Mouse (Mus musculus) intestine, embryonic 16.5 days (tissue): Measurements from ENCODE around the gene 1810055G02Rik. TPM values are rescaled to one million over a fixed set of nuclear protein-coding genes. Genes with fewer than 3 reads are reported as not detected.

Source experiments
- ATAC-seq: fragments of 200-750 bp; cut with Nextera tagmentation; 2 replicates; pipeline ENCODE4 v1.8.0; 2017; ENCODE audit warnings: moderate TSS enrichment, moderate library complexity
- H3K27ac ChIP-seq: fragments of 300-500 bp; sonication (generic); 2 replicates; pipeline ENCODE4 v1.5.1; 2014; ENCODE audit warnings: mild to moderate bottlenecking, low read length
- H3K27me3 ChIP-seq: fragments of 300-500 bp; sonication (generic); replicated peaks from 2 replicates; pipeline ENCODE4 v1.6.1; 2014; ENCODE audit warnings: low read length, control low read depth, mixed read lengths; ENCODE audit not compliant: control insufficient read depth, insufficient read depth
- H3K36me3 ChIP-seq: fragments of 300-500 bp; sonication (generic); 2 replicates; pipeline ENCODE4 v1.6.1; 2014; ENCODE audit warnings: low read length, control low read depth; ENCODE audit not compliant: control insufficient read depth, insufficient read depth
- H3K4me1 ChIP-seq: fragments of 300-500 bp; sonication (generic); 2 replicates; pipeline ENCODE4 v1.6.1; 2014; ENCODE audit warnings: low read length, control low read depth, mixed read lengths; ENCODE audit not compliant: control insufficient read depth, insufficient read depth
- H3K4me2 ChIP-seq: fragments of 300-500 bp; sonication (generic); 2 replicates; pipeline ENCODE4 v1.6.1; 2014; ENCODE audit warnings: low read depth, low read length, control low read depth
- H3K4me3 ChIP-seq: fragments of 300-500 bp; sonication (generic); 2 replicates; pipeline ENCODE4 v1.5.1; 2014; ENCODE audit warnings: mild to moderate bottlenecking, low read length
- H3K9ac ChIP-seq: fragments of 300-500 bp; sonication (generic); 2 replicates; pipeline ENCODE4 v1.6.1; 2014; ENCODE audit warnings: low read depth, low read length
- H3K9me3 ChIP-seq: fragments of 300-500 bp; sonication (generic); 2 replicates; pipeline ENCODE4 v1.6.1; 2016; ENCODE audit warnings: low read length, control low read depth; ENCODE audit not compliant: control insufficient read depth
- WGBS: fragments of 180-500 bp; shearing (Covaris S2); extraction: QIAGEN DNeasy Blood & Tissue Kit; methylation state at CpG from one replicate; pipeline ENCODE4 v1.1.7; 2014; 5-methylcytosine and 5-hydroxymethylcytosine counted together
- polyA plus RNA-seq: library from polyadenylated mRNA; unstranded; fragments of >200 nt; fragmentation: Nextera tagmentation; extraction: Ambion mirVana; gene quantifications from 2 replicates; pipeline ENCODE4 v1.2.1, GENCODE M21; 2015

The 1810055G02Rik gene
- polyA plus RNA-seq, 1 experiment from 2014 or later: 53.8 TPM

- peaks cover 11% of the 10 kb centered on the region; the same call in 1 of the 2 replicates for H3K4me1 ChIP-seq
- no peaks in the 10 kb centered on the region for H3K9me3 ChIP-seq
Measured at GRCm38 (mm10) chr19:3706258-3706657, 1.8 kb upstream of the 1810055G02Rik start.

GRCm38 (mm10) chr19:3707553-3707952 lies 540 bp upstream of the 1810055G02Rik start:
- peaks cover 11% of the 10 kb centered on the region; the same call in 1 of the 2 replicates for H3K4me1 ChIP-seq
- no peaks in the 10 kb centered on the region for H3K36me3 ChIP-seq
- no peak for ATAC-seq
- H3K27ac ChIP-seq: peak overlapping the region; percentile 64
- no peaks in the 10 kb centered on the region for H3K9me3 ChIP-seq
- WGBS: 40% methylated on average over 10 of the region's 10 CpGs
- H3K9ac ChIP-seq: peak overlapping the region; percentile 88
- no peaks in the 10 kb centered on the region for H3K27me3 ChIP-seq
- H3K4me2 ChIP-seq: peak overlapping the region; percentile 79
- peak overlapping the region; percentile 84 for H3K4me3 ChIP-seq

More at GRCm38 (mm10) chr19:3706258-3706657, 1.8 kb upstream of the 1810055G02Rik start:
- Histone ChIP-seq H3K27me3 (no peaks in the 10 kb centered on the region), H3K4me3 (no peak overlapping the region), H3K36me3 (no peaks in the 10 kb centered on the region), H3K9ac (no peak overlapping the region), H3K27ac (no peak overlapping the region), H3K4me2 (no peak overlapping the region)
- 55% methylated on average over 1 of the region's 1 CpGs for WGBS
- no peak for ATAC-seq

GRCm38 (mm10) chr19:3709013-3709787 lies 1.1 kb downstream of the 1810055G02Rik start:
- Histone ChIP-seq H3K9me3 (no peaks in the 10 kb centered on the region), H3K9ac (peak overlapping the region; percentile 88), H3K4me2 (peak overlapping the region; percentile 66), H3K4me1 (peaks cover 11% of the 10 kb centered on the region; the same call in 1 of the 2 replicates), H3K27me3 (no peaks in the 10 kb centered on the region), H3K36me3 (no peaks in the 10 kb centered on the region), H3K27ac (peak overlapping the region; percentile 91), H3K4me3 (peak overlapping the region; percentile 84)
- WGBS: 23% methylated on average over 10 of the region's 10 CpGs
- ATAC-seq: peak; percentile 45

GRCm38 (mm10) chr19:3710436-3710835 lies 2.3 kb downstream of the 1810055G02Rik start:
- H3K27me3 ChIP-seq: no peaks in the 10 kb centered on the region
- H3K9ac ChIP-seq: no peak overlapping the region
- H3K4me1 ChIP-seq: peaks cover 11% of the 10 kb centered on the region; the same call in 1 of the 2 replicates
- H3K27ac ChIP-seq: no peak overlapping the region
- H3K4me3 ChIP-seq: no peak overlapping the region
- whole genome bisulfite sequencing: 95% methylated on average over 2 of the region's 2 CpGs
- no peaks in the 10 kb centered on the region for H3K9me3 ChIP-seq
- no peak for ATAC-seq
- no peak overlapping the region for H3K4me2 ChIP-seq
- H3K36me3 ChIP-seq: no peaks in the 10 kb centered on the region

GRCm38 (mm10) chr19:3714381-3714780 lies 6.3 kb downstream of the 1810055G02Rik start:
- no peak for ATAC-seq
- Histone ChIP-seq H3K27ac (no peak overlapping the region), H3K4me3 (no peak overlapping the region), H3K9me3 (no peaks in the 10 kb centered on the region), H3K36me3 (peaks cover 7% of the 10 kb centered on the region; the same call in 1 of the 2 replicates), H3K4me1 (peaks cover 5% of the 10 kb centered on the region; the same call in 1 of the 2 replicates), H3K27me3 (no peaks in the 10 kb centered on the region), H3K9ac (no peak overlapping the region), H3K4me2 (no peak overlapping the region)
- 89% methylated on average over 6 of the region's 6 CpGs for WGBS

- Histone ChIP-seq H3K9ac (peak overlapping the region; percentile 68), H3K27me3 (no peaks in the 10 kb centered on the region), H3K4me1 (0 out of 2 replicates have a peak, but pooled peaks cover 3% of the 10 kb centered on the region), H3K36me3 (peaks cover 7% of the 10 kb centered on the region; the same call in 1 of the 2 replicates), H3K9me3 (no peaks in the 10 kb centered on the region), H3K4me2 (peak overlapping the region; percentile 89), H3K27ac (peak overlapping the region; percentile 33; the same call in 1 of the 2 replicates), H3K4me3 (peak overlapping the region; percentile 51)
- WGBS: 40% methylated on average over 19 of the region's 19 CpGs
- peak; percentile 83 for ATAC-seq
Measured at GRCm38 (mm10) chr19:3718481-3719361, 10.6 kb downstream of the 1810055G02Rik start.

- peak overlapping the region; percentile 89 for H3K4me2 ChIP-seq
- no peaks in the 10 kb centered on the region for H3K27me3 ChIP-seq
- H3K36me3 ChIP-seq: peaks cover 7% of the 10 kb centered on the region; the same call in 1 of the 2 replicates
- peak overlapping the region; percentile 68 for H3K9ac ChIP-seq
- 0 out of 2 replicates have a peak, but pooled peaks cover 3% of the 10 kb centered on the region for H3K4me1 ChIP-seq
- H3K27ac ChIP-seq: peak overlapping the region; percentile 33; the same call in 1 of the 2 replicates
- WGBS: 1% methylated on average over 27 of the region's 27 CpGs
- H3K9me3 ChIP-seq: no peaks in the 10 kb centered on the region
- peak; percentile 88 for ATAC-seq
- H3K4me3 ChIP-seq: peak overlapping the region; percentile 51
Measured at GRCm38 (mm10) chr19:3719362-3719891, 11.3 kb downstream of the 1810055G02Rik start.

GRCm38 (mm10) chr19:3723170-3723569 lies 15.1 kb downstream of the 1810055G02Rik start:
- no peaks in the 10 kb centered on the region for H3K27me3 ChIP-seq
- H3K36me3 ChIP-seq: no peaks in the 10 kb centered on the region
- no peaks in the 10 kb centered on the region for H3K9me3 ChIP-seq
- ATAC-seq: no peak
- 90% methylated on average over 9 of the region's 9 CpGs for WGBS
- H3K4me3 ChIP-seq: no peak overlapping the region
- no peak overlapping the region for H3K27ac ChIP-seq
- H3K4me1 ChIP-seq: 0 out of 2 replicates have a peak, but pooled peaks cover 3% of the 10 kb centered on the region
- H3K9ac ChIP-seq: no peak overlapping the region
- no peak overlapping the region for H3K4me2 ChIP-seq

- 82% methylated on average over 4 of the region's 4 CpGs for WGBS
Measured at GRCm38 (mm10) chr19:3723904-3724303, 15.8 kb downstream of the 1810055G02Rik start.

More at GRCm38 (mm10) chr19:3723904-3724303, 15.8 kb downstream of the 1810055G02Rik start:
- H3K36me3 ChIP-seq: no peaks in the 10 kb centered on the region
- H3K9ac ChIP-seq: no peak overlapping the region
- no peak overlapping the region for H3K4me3 ChIP-seq
- H3K4me2 ChIP-seq: no peak overlapping the region
- no peak for ATAC-seq
- H3K9me3 ChIP-seq: no peaks in the 10 kb centered on the region
- no peaks in the 10 kb centered on the region for H3K27me3 ChIP-seq
- H3K4me1 ChIP-seq: no peaks in the 10 kb centered on the region
- no peak overlapping the region for H3K27ac ChIP-seq
